Mouse (Mus musculus) ES-E14 (cell line): ENCODE measurements around the gene Ghrhr.

Experiments used
- CHD2 ChIP-seq: IDR thresholded peaks from 2 replicates; pipeline ENCODE4 v1.6.1; 2014; ENCODE audit warnings: mild to moderate bottlenecking, low read depth, low read length, inconsistent platforms
- HCFC1 ChIP-seq: IDR thresholded peaks from 2 replicates; pipeline ENCODE4 v1.6.1; 2012; ENCODE audit warnings: low read length, inconsistent platforms, borderline replicate concordance; ENCODE audit not compliant: insufficient read depth
- MAFK ChIP-seq: IDR thresholded peaks from 2 replicates; pipeline ENCODE4 v1.6.1; 2014; ENCODE audit warnings: mild to moderate bottlenecking, low read depth, low read length, inconsistent platforms; ENCODE audit not compliant: insufficient read depth
- ZC3H11A ChIP-seq: IDR thresholded peaks from 2 replicates; pipeline ENCODE4 v1.6.1; 2012; ENCODE audit warnings: low read depth, mild to moderate bottlenecking, inconsistent platforms, low read length, borderline replicate concordance
- ZNF384 ChIP-seq: IDR thresholded peaks from 2 replicates; pipeline ENCODE4 v1.6.1; 2012; ENCODE audit warnings: low read depth, low read length, inconsistent platforms

- TF ChIP-seq MAFK (no peak), CHD2 (no peak), ZNF384 (no peak), ZC3H11A (no peak), HCFC1 (no peak)
These were observed 34.2 kb downstream of the Ghrhr start for GRCm38 (mm10) chr6:55410119-55410775.
